Mouse (Mus musculus): ENCODE data around the gene Mospd3. TPM values are rescaled to one million over a fixed set of nuclear protein-coding genes. Genes with fewer than 3 reads are reported as not detected.

The Mospd3 gene
- total RNA-seq, 2 experiments from 2014 or later: 0.43 to 18.6 TPM

GRCm38 (mm10) chr5:137584976-137585375 lies 15.9 kb downstream of the Mospd3 start:
- ATAC-seq (replicated peaks; ENCODE audit: low FRiP score, poor library complexity, severe bottlenecking): peak; percentile 66

- no peak for ATAC-seq (replicated peaks; ENCODE audit: low FRiP score, poor library complexity, severe bottlenecking)
Measured at GRCm38 (mm10) chr5:137583670-137584169, 17.1 kb downstream of the Mospd3 start.

- no peak for ATAC-seq (replicated peaks; ENCODE audit: low FRiP score, poor library complexity, severe bottlenecking)
Measured at GRCm38 (mm10) chr5:137582702-137583101, 18.2 kb downstream of the Mospd3 start.

GRCm38 (mm10) chr5:137580246-137580645 lies 20.6 kb downstream of the Mospd3 start:
- ATAC-seq (replicated peaks; ENCODE audit: low FRiP score, poor library complexity, severe bottlenecking): no peak

- ATAC-seq (replicated peaks; ENCODE audit: low FRiP score, poor library complexity, severe bottlenecking): no peak
Measured at GRCm38 (mm10) chr5:137574470-137574901, 26.4 kb downstream of the Mospd3 start.

- peak; percentile 75 for ATAC-seq (replicated peaks; ENCODE audit: low FRiP score, poor library complexity, severe bottlenecking)
Measured at GRCm38 (mm10) chr5:137570691-137571586, 29.9 kb downstream of the Mospd3 start.

GRCm38 (mm10) chr5:137570181-137570580 lies 30.7 kb downstream of the Mospd3 start:
- no peak; the same call in 1 of the 2 replicates for ATAC-seq (replicated peaks; ENCODE audit: low FRiP score, poor library complexity, severe bottlenecking)

- ATAC-seq (replicated peaks; ENCODE audit: low FRiP score, poor library complexity, severe bottlenecking): peak; percentile 87
Measured at GRCm38 (mm10) chr5:137569665-137570064, 31.2 kb downstream of the Mospd3 start, which contains the start of gene Tfr2. Tfr2 (plus strand) TSS chr5:137569840.

GRCm38 (mm10) chr5:137569031-137569430 lies 31.8 kb downstream of the Mospd3 start:
- no peak for ATAC-seq (replicated peaks; ENCODE audit: low FRiP score, poor library complexity, severe bottlenecking)

GRCm38 (mm10) chr5:137568223-137568798 lies 32.5 kb downstream of the Mospd3 start:
- no peak for ATAC-seq (replicated peaks; ENCODE audit: low FRiP score, poor library complexity, severe bottlenecking)

GRCm38 (mm10) chr5:137566416-137566815 lies 34.4 kb downstream of the Mospd3 start:
- no peak for ATAC-seq (replicated peaks; ENCODE audit: low FRiP score, poor library complexity, severe bottlenecking)

- no peak for ATAC-seq (replicated peaks; ENCODE audit: low FRiP score, poor library complexity, severe bottlenecking)
Measured at GRCm38 (mm10) chr5:137565744-137566143, 35.1 kb downstream of the Mospd3 start.

- no peak for ATAC-seq (replicated peaks; ENCODE audit: low FRiP score, poor library complexity, severe bottlenecking)
Measured at GRCm38 (mm10) chr5:137562965-137563364, 37.9 kb downstream of the Mospd3 start.

- no peak for ATAC-seq (replicated peaks; ENCODE audit: low FRiP score, poor library complexity, severe bottlenecking)
Measured at GRCm38 (mm10) chr5:137561556-137561955, 39.3 kb downstream of the Mospd3 start.

- 0 out of 2 replicates have a peak, but pooled peaks have one; percentile 21 for ATAC-seq (replicated peaks; ENCODE audit: low FRiP score, poor library complexity, severe bottlenecking)
Measured at GRCm38 (mm10) chr5:137553898-137554297, 47.0 kb downstream of the Mospd3 start.

- peak; percentile 50 for ATAC-seq (replicated peaks; ENCODE audit: low FRiP score, poor library complexity, severe bottlenecking)
Measured at GRCm38 (mm10) chr5:137553411-137553837, 47.4 kb downstream of the Mospd3 start, which contains the start of gene Actl6b. Actl6b (plus strand) TSS chr5:137553517.

GRCm38 (mm10) chr5:137553000-137553399 lies 47.9 kb downstream of the Mospd3 start:
- ATAC-seq (replicated peaks; ENCODE audit: low FRiP score, poor library complexity, severe bottlenecking): no peak

GRCm38 (mm10) chr5:137551119-137551518 lies 49.7 kb downstream of the Mospd3 start:
- no peak for ATAC-seq (replicated peaks; ENCODE audit: low FRiP score, poor library complexity, severe bottlenecking)

GRCm38 (mm10) chr5:137549840-137550239 lies 51.0 kb downstream of the Mospd3 start:
- no peak for ATAC-seq (replicated peaks; ENCODE audit: low FRiP score, poor library complexity, severe bottlenecking)
